Mouse (Mus musculus) layer of hippocampus, adult 8-10 months (tissue): ENCODE measurements around the gene Nebl. TPM values are rescaled to one million over a fixed set of nuclear protein-coding genes. Genes with fewer than 3 reads are reported as not detected.
"Not testable (repeated sequence)": the region's sequence is repeated elsewhere in the genome, so short reads cannot be mapped to it uniquely, and the experiment has no call there.

Source experiments
- DNase-seq, 2 experiments: peaks; one replicate each; pipeline ENCODE4 v3.0.0; 2022; ENCODE audit warnings: low spot score in 2 of 2
- microRNA-seq, 2 experiments: library from miRNA; unstranded; fragments of <30 nt; microRNA quantifications; one replicate each; pipeline ENCODE4 v1.2.0; 2022
- total RNA-seq, 4 experiments: library from RNA; stranded (reverse); gene quantifications; 2 replicates each; pipeline ENCODE4 v1.2.4; 2022

Nebl gene
- total RNA-seq, 4 experiments from 2014 or later = 128 to 142 (median 137) TPM

- not testable (repeated sequence) for DNase-seq
Measured at GRCm38 (mm10) chr2:17295257-17295656, 436.0 kb downstream of the Nebl start.

Small RNA genes lying within 50 kb of the gene (microRNA-seq; reads per million reads assigned to microRNA genes)
- 0 reads per million in 2 experiments for gene Mir6419
